Mouse (Mus musculus) spleen, adult 2 months (tissue): ENCODE results near the gene Zfp184.

ENCODE experiments used
- CTCF ChIP-seq: fragments of 200-500 bp; IDR thresholded peaks from 2 replicates; pipeline ENCODE4 v1.5.1; 2011; ENCODE audit warnings: mild to moderate bottlenecking, inconsistent platforms; ENCODE audit not compliant: insufficient read depth, insufficient read length, insufficient replicate concordance; ENCODE audit errors: extremely low read depth
- POLR2A ChIP-seq: fragments of 200-500 bp; IDR thresholded peaks from 2 replicates; pipeline ENCODE4 v1.6.1; 2011; ENCODE audit warnings: low read depth, low read length, inconsistent platforms

- TF ChIP-seq POLR2A: no peak
- TF ChIP-seq CTCF: no peak
Measured at GRCm38 (mm10) chr13:21969816-21970215, 24.9 kb downstream of the Zfp184 start.
